Mouse (Mus musculus): ENCODE results near the gene Nfkbib.

The Nfkbib gene

GRCm38 (mm10) chr7:28799994-28800393 is 32.7 kb upstream of the Nfkbib start:
- no peak for DNase-seq (ENCODE audit: low read depth, low spot score)

- DNase-seq (ENCODE audit: low read depth, low spot score) = peak; percentile 76
Observed at GRCm38 (mm10) chr7:28796562-28796975, 29.3 kb upstream of the Nfkbib start.

DNA sequence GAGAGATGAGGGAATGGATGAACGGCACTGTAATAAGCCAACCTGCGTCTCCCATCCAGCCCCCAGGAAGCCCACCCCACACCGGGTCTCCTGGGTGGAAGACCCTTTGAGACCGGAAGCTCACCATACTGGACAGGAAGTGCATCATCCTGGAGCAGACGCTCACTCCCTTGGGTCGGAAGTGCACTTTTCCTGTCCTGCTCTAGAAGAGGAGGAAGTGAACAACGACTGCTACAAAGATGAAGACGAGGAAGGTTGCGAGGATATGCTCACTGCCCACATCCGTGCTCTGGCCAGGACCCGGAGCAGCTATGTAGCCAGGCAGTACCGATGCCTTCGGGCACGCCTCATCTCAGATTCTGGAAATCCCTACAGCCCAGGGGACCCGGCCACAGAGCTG is 28.5 kb upstream of the Nfkbib start:
- DNase-seq (ENCODE audit: low read depth, low spot score) = no peak

DNA sequence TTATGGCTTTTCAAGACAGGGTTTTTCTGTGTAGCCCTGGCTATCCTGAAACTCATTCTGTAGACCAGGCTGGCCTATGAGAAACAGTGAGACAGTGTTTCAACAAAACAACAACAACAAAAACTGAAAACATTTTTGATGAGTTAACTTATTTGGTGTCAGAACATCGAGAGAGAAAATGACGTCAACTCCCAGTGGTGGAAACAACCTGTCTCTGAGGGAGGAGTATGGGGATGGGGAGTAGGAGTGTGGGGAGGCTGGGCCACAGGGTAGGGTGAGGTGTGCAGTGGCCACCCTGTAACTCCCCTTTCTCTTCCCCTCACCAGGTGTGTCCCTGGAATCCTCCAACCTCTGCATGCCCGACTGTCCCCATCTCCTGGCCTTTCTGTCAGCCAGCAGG is 27.2 kb upstream of the Nfkbib start:
- DNase-seq (ENCODE audit: low read depth, low spot score) = no peak

- no peak for DNase-seq (ENCODE audit: low read depth, low spot score)
Observed at GRCm38 (mm10) chr7:28793834-28794233, 26.5 kb upstream of the Nfkbib start.

DNA sequence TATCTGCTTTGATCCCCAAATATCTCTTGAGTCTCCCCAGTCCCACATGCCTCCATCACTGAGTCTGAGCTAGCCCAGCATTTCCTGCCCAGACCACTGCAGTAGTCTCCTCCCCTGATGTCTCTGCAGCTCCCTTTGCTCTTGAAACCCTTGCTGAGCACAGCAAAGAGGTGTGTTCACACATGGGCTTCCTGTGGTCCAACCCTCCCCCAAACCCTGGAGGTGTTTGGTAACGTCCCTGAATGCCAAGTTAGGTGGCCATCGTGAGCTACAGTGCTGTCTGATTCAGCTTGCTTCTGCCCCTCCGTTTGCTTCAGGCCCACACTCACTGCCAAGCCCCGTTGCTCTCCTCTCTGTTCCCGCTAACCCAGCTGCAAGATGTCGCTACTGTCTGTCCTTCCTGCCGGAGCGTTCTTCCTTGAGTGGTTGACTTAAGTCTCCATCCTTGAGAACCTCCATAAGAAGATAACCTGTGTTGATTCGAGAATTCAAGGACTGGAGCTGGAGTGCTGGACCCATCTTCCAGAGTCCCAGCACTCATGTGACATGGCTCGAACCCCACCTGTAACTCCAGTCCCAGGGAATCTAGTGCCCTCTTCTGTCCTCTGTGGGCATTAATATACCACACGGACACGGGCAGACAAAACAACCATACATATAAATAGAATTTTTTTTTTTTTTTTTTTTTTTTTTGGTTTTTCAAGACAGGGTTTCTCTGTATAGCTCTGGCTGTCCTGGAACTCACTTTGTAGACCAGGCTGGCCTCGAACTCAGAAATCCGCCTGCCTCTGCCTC is 25.3 kb upstream of the Nfkbib start:
- no peak for DNase-seq (ENCODE audit: low read depth, low spot score)

DNA sequence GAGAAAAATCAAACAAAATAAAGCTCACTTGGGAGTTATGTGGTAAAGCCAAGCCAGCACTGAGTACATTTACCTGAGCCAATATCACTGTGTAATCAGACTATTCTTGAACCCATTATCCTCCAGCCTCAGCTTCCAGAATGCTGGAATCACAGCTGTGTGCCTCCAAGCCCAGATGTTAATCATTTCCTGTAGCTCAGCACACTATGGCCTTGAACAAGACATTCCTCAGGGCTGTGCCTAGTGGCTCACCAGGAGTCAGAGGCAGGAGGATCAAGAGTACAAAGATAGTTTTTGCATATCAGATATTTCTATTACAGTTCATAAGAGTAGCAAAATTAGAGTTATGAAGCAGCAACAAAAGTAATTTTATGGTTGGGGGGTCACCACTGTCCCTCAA is 24.4 kb upstream of the Nfkbib start:
- DNase-seq (ENCODE audit: low read depth, low spot score) = peak; percentile 35

DNA sequence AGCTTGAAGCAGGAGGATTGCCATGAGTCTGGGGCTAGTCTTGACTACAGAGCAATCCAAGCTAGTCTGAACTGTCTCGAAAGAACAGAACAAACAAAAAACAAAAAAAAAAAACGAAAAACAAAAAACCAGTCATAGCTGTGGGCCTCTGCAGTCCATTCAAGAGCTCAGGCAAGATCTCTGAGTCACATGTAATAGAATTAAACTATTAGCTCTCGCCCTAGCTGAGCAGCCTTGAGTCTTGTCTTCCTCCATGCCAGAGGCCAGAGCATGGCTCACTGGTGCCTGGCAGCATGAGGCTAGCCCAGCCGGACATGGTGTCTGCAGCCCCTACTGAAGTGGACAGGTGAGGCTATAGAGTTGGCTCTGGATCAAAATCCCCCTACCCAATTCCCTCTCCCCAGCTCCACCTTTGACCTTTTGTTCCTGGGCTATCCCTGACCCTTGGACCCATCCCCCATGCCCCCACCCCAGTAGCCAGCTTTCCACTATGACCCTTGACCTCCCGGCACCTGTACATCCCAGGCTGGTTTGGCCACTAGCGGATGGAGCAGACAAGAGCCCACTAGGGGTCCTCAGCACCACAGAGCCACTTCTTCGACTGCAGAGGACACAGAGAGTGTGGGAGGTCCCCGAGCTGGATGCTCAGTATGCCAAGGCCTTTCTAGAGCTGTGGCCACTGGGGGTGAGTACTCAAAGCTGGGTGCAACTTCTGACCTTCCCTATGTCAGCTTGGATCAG is 22.9 kb upstream of the Nfkbib start:
- DNase-seq (ENCODE audit: low read depth, low spot score) = no peak

- DNase-seq (ENCODE audit: low read depth, low spot score) = no peak
Observed at GRCm38 (mm10) chr7:28789235-28789634, 21.9 kb upstream of the Nfkbib start.

DNA sequence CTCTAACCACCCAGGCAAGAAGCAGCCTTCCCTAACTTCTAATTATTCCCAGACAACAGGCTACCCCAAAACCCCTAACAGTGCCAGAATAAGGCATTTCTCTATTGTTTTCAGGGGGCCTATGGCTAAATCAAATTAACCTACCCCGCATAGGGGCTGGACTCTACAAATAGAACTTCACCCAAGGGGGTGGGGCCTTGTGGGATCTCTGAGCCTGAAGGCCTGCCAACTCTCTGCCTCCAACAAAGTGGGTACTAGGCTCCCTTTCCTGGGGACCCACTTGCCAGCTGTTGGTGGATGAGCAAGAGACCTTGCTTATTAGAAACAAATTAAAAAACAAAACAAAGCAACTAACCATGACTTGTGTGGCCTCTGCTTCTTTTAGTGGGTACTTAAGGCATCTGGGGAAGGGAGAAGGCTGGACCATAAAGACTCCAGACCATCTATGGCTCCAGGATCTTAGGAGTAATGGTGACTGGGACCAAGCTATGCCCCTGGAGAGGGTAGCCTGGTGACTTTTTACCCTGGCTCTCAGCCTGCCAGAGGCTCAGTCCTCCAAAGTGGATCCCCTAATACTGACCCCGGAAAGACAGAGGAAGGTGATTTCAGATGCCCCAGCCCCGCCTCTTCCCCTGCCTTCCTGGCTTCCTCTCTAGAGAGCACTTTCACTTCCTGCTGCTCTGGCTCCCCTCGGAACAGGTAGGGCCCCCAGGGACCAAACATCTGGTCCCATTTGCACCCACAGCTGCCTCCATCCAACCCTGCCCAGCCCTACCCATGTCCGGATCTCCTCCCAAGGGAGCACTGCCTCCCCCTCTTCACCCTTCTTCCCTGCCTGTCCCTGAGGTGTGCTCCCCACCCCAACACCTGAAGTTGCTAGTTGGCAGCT is 21.2 kb upstream of the Nfkbib start, which contains the start of gene Rinl:
Gene Rinl (plus strand): TSS at position 663 of the 889 bp plus-strand sequence.
- DNase-seq (ENCODE audit: low read depth, low spot score) = no peak

DNA sequence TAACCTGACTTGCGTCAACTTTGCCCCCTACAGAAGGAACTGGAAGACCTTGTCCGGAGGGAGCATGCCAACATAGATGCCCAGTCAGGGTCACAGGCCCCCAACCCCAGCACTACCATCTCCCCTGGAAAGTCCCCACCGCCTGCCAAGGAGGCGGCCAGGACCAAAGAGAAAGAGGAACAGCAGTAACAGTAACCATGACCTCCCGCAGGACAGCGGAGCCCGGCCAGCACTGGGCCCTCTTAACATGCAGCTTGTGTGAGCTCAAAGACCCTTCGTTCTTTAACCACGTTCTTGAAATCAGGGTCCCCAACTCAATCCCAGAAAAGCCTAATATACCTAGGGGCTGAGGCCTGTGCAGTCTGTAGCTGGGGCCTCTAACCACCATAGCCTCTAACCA is 20.6 kb upstream of the Nfkbib start:
- DNase-seq (ENCODE audit: low read depth, low spot score) = no peak

GRCm38 (mm10) chr7:28785161-28785560 is 17.8 kb upstream of the Nfkbib start:
- DNase-seq (ENCODE audit: low read depth, low spot score) = no peak

- no peak for DNase-seq (ENCODE audit: low read depth, low spot score)
Observed at GRCm38 (mm10) chr7:28781261-28781663, 13.9 kb upstream of the Nfkbib start.

DNA sequence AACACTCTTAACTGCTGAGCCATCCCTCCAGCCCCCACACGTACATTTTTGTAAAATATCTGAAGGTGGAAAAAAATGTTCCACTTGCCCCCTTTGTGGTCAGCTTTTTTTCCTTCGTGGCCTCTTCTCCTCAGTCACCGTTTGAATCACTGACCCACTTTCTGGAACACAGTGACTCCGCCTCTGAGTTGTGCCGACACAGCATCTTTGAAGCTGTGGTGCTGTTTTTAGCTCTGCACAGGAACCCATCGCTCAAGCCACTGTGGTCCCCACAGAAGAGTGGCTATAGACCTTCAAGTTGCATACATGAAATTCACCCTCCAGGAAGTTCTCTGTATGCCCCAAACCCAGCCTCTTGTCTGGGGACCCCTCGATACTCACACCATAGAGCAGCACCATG is 13.5 kb upstream of the Nfkbib start:
- DNase-seq (ENCODE audit: low read depth, low spot score) = no peak

GRCm38 (mm10) chr7:28780067-28780658 is 12.9 kb upstream of the Nfkbib start:
- peak; percentile 86 for DNase-seq (ENCODE audit: low read depth, low spot score)

DNA sequence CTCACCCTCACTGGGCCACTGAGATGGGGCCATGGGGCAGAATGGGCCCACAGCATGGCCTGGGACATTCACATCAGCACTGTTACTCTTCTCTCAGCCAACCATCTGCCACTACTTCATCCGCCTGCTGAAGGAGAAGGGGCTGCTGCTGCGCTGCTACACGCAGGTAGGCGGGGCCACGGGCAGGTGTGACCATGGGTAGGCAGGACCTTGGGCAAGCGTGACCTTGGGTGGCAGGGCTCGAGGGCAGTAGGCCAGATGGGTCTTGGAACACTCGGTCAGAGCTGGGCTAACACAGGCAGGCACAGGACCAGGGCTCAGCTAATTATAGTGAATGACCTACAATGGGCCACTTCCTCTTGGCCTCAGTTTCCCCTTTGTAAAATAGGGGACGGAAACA is 11.5 kb upstream of the Nfkbib start:
- DNase-seq (ENCODE audit: low read depth, low spot score) = no peak

DNA sequence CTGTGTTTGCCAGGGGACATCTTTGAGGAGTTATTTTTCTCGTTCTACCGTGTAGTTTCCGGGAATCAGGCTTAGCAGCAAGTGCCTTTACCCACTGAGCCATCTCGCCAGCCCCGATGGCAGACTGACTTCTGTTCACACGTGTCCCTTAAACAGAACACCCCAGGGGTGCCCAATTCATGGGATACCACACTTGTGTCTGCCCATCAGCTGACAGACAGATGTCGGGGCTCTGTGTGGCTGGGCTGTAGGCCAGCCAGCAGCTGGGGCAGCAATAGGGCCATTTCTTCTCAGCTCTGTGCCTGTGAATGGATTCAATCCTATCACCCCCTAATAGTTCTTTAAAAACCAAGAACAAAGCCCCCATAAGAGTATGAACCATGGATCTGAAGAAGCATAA is 7.8 kb upstream of the Nfkbib start:
- DNase-seq (ENCODE audit: low read depth, low spot score) = no peak

- DNase-seq (ENCODE audit: low read depth, low spot score) = no peak
Observed at GRCm38 (mm10) chr7:28774164-28774563, 6.9 kb upstream of the Nfkbib start.

DNA sequence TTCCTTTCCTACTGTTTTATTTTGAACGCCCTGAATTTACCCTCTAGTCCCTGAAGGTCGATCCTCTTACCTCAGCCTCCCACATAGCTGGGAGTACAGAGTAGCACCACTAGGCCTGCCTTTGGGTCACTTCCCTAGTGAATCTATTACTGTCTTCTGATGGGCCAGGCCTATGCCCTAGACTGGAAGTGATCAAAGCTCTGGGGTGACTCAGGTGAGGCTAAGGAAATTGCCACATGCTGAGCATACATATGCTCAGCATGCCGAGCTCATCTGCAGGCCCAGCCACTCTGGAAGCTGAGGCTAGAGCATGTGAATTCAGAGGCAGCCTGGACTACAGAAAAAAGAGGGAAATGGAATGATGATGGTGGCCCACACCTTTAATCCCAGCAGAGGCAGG is 5.9 kb upstream of the Nfkbib start:
- DNase-seq (ENCODE audit: low read depth, low spot score) = no peak

- DNase-seq (ENCODE audit: low read depth, low spot score) = no peak
Observed at GRCm38 (mm10) chr7:28771867-28772266, 4.6 kb upstream of the Nfkbib start.

DNA sequence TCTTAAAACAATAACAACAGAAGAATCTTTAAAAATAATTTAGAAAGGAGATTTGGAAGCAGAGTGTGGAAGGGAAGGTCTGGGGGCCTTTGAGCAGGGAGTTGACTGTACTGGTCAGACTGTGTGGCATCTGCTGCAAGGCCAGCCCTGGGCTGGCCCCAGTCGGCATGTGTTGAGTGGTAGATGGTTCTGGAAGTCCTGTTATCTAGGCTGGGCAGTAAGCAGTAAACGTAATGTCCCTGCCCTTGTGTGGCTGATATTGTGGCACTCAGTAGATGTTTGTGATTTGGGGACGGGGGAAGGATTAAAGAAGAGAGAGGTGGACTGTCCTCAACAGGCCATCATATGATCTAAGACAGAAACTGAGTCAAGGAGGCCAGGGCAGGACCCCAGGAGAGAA is 3.0 kb upstream of the Nfkbib start:
- DNase-seq (ENCODE audit: low read depth, low spot score) = no peak
